Mouse (Mus musculus) CD4-positive, CD25-positive, alpha-beta regulatory T cell, adult 2 months (primary cell): Measurements from ENCODE around the gene Atf2.
"Not testable (repeated sequence)": the region's sequence is repeated elsewhere in the genome, so short reads cannot be mapped to it uniquely, and the experiment has no call there.

Experiments used
- DNase-seq: peaks from one replicate; pipeline ENCODE4 v3.0.0-alpha.2; 2012; ENCODE audit warnings: low read depth, low spot score

Gene Atf2

GRCm38 (mm10) chr2:73885997-73886396, 6.4 kb downstream of the Atf2 start:
- DNase-seq: peak; percentile 22

DNA sequence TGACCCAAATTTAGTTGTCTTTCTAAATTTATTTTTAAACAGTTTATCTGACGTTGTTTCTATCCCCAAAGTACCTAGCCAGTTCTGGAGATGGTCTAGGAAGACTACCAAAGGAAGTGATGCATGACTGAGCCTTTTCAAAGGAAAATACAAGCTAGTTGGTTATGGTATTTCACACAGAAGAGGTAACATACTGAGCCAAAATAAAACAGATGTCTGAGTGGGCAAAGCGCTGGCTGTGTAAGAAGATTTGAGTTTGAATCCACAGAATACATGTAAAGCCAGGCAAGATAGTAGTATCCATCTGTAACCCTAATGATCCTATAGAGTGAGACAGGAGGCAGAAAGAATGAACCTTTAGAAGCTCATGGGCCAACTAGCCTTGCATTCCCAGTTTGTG, 14.5 kb downstream of the Atf2 start:
- no peak for DNase-seq

- DNase-seq: peak; percentile 65
Observed at GRCm38 (mm10) chr2:73867764-73868487, 24.5 kb downstream of the Atf2 start.

GRCm38 (mm10) chr2:73860046-73860624, 32.3 kb downstream of the Atf2 start:
- DNase-seq: no peak

DNA sequence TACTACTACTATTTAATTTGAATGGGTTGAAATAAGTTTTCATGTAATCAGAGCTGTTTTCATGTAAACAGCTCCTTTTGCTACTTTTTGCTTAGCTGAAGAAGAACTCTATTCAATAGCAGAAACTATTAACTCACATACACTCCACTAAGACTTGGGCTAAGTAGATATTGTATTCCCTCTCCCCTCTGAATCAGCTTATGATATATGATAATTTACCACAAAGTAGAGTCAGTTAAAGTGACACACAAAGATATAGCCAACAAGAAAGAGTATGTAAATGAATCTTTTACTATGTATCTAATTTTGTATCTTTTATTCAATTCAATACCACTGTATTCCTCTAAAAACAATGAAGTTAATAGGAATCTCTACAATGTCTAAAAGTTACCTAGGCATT, 35.1 kb downstream of the Atf2 start:
- DNase-seq: no peak

- DNase-seq: peak; percentile 3
Observed at GRCm38 (mm10) chr2:73856246-73856645, 36.2 kb downstream of the Atf2 start.

- DNase-seq: no peak
Observed at GRCm38 (mm10) chr2:73834406-73835015, 57.9 kb downstream of the Atf2 start.

- DNase-seq: no peak
Observed at GRCm38 (mm10) chr2:73833284-73833683, 59.2 kb downstream of the Atf2 start.

- peak; percentile 5 for DNase-seq
Observed at GRCm38 (mm10) chr2:73818742-73819141, 73.7 kb downstream of the Atf2 start.

DNA sequence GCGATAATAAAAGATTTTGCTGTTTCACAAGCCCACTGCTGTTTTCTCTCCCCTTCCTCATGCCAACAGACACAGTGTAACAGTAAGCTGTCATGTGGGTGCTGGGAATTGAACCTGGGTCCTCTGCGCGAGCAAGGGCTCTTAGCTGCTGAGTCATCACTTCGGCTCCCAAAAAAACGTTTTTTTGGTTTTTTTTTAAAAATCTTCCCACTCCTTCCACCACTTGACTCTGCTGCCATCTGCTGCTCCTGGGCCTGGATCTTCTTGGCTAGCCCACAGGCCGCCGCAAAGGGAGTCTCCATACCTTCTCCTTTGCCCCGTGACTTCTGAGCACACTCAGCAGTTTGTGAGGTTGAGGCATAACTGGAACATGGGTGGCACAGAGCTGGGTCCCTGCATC, 84.8 kb downstream of the Atf2 start:
- DNase-seq: no peak

DNA sequence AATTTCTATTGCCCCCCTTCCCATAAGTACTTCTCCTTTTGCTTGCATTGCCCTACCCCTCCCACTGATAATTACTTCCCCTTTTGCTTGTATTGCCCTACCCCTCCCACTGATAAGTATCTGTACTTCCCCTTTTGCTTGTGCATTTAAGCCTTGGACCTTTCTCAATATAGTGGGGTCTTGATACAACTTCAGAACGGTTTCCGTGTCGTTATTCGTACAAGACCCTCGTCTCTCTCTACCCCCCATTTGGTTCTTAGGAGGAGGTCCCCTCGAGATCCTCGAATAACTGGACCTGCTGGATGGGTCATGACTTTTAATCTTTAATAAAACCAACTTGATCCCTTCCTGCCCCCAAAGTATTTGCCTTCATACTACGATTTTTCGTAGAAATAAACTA, 92.3 kb downstream of the Atf2 start:
- DNase-seq: not testable (repeated sequence)

- no peak for DNase-seq
Observed at GRCm38 (mm10) chr2:73798786-73799185, 93.7 kb downstream of the Atf2 start.

DNA sequence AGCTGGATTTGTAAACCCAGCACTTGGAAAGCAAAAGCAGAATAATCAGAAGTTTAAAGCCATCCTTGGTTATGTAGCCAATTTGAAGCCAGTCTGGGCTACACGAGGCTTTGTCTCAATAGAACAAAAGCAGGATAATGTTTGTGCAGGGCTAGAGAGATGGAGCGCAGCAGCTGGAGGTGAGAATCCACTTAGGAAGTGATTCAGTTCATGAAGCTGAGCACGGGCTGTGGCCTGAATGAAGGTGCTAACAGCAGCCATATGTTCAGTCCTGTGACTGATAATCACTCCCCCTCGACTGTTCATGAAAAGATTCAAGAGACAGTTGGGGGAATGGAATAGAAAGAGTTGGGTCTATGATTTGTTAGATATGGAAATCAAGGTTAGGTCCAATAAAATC, 94.3 kb downstream of the Atf2 start:
- no peak for DNase-seq

- DNase-seq: peak; percentile 9
Observed at GRCm38 (mm10) chr2:73791846-73792630, 100.4 kb downstream of the Atf2 start.

DNA sequence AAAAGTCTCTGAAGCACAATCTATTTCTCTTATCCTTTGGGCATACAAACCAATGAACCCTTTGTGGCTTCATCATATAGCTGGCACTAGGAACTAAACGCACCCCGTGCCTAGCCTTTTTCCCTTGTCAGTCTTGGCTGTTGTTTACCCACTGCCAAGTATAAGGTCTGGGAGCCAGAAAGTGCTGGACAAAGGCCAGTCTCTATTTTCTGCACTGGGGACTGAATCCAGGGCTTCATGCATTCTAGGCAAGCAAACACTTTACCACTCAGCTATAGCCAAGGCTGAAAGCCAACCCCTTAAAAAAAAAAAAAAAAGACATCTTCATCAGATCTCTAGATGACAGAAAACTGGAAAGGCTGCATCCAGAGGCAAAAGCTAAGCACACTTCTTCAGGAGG, 102.1 kb downstream of the Atf2 start:
- no peak for DNase-seq

GRCm38 (mm10) chr2:73788395-73788794, 104.0 kb downstream of the Atf2 start:
- DNase-seq: no peak

GRCm38 (mm10) chr2:73782371-73782905, 110.0 kb downstream of the Atf2 start:
- DNase-seq: no peak

DNA sequence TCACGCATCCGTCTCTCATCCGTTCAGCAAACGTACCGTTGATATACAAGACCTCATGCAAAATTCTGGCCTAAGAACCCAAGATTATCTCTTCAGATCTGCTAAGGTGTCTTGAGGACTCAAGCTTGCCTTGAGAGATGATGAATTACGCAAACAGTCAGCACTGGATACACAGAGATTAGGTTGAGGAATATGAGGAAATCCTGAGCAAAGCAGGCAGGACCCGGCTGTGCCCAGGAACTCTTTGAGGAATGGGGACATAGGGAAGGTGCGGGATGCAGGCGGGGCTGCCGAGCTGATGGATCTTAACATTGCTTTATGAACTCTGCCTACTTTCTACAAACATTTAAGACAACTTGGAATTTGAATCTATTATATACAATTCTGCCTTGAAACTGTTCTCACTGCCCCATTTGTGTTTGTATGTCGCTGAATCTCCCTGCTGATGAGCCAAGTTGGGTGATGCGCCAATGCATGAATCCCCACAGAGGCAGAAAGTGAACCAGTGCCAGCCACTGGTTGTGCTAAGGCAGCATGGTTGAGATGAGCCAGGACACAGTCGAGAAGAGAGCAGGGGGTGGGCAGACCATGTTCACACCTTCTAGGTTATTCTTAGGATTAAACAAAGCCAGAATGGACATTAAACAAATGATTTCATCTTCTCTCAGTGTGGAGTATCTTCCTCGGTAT, 112.0 kb downstream of the Atf2 start:
- no peak for DNase-seq

- DNase-seq: no peak
Observed at GRCm38 (mm10) chr2:73779796-73780195, 112.6 kb downstream of the Atf2 start.

- DNase-seq: no peak
Observed at GRCm38 (mm10) chr2:73779016-73779595, 113.3 kb downstream of the Atf2 start.

- no peak for DNase-seq
Observed at GRCm38 (mm10) chr2:73776936-73777335, 115.5 kb downstream of the Atf2 start.
